Mouse (Mus musculus): Measurements from ENCODE around the gene Csk. TPM values are rescaled to one million over a fixed set of nuclear protein-coding genes. Genes with fewer than 3 reads are reported as not detected.

The Csk gene
- 58.2 TPM for polyA plus RNA-seq (2014; fragmentation: Illumina TruSeq; extraction: RNeasy Lipid Tissue Mini Kit (QIAGEN cat#74804); ENCODE audit: insufficient read depth, low read depth, low replicate concordance)

DNA sequence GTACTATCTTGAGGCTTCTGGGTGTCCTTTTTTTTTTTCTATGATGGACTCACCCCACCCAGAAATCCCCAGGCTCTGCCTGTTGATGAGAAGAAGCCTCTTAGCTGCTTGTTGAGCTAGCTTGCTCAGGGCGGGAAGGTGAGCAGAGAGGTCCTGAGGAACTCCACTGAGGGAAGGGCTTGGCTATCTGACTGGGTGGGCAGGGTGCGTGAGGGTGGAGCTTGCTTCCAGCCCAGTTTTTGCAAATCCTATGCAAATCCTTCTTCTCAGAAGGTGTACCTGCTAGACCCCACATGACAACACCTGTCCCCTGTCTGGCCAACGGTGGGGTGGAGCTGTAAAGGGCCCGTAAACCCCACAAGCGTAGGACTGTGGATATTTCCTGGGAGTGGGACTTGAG lies at the start of gene Csk:
Gene Csk, minus strand, starts transcription at position 349 of the 400 bp plus-strand sequence.

DNA sequence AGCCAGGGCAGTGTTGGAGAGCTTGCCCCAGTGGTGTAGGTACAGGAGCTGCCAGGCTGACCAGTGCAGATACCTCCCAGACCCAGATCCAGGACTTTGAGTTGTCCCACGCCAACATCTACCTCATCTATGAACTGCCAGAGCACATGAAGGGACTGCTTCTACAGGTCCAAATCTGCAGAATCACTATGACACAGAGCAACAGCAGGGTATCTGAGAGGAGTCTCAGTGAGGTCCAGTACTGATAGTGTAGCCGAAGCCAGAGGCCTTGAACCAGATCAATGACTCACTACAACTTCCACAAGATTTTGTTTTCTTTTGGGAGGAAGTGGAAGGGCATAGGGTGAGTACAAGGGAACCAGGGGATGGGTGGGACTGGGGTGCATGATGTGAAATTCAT lies 34.3 kb upstream of the Csk start, which contains the start of gene Cyp1a1:
Gene Cyp1a1, plus strand, starts transcription at position 178 of the 400 bp plus-strand sequence.

DNA sequence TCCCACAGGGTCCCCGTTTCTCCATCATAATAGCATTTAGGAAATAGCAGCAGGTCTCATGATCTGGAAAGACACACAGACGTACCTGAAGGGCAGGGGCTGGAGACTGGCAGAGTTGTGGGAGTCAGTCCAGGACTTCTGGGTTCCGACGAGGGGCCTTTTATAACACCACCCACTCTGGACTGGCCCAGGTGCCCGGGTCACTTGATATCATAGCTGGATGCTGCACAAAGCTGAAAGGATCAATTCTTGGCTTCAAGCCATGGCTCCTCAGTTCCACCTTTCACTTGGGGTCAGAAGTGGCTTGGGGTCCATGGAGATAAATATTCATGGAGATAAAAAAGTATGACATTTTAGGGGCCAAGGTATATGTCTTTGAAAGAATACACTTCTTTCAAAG lies 30.1 kb upstream of the Csk start, which contains the start of gene Cyp1a2:
Gene Cyp1a2, minus strand, starts transcription at position 184 of the 400 bp plus-strand sequence.

DNA sequence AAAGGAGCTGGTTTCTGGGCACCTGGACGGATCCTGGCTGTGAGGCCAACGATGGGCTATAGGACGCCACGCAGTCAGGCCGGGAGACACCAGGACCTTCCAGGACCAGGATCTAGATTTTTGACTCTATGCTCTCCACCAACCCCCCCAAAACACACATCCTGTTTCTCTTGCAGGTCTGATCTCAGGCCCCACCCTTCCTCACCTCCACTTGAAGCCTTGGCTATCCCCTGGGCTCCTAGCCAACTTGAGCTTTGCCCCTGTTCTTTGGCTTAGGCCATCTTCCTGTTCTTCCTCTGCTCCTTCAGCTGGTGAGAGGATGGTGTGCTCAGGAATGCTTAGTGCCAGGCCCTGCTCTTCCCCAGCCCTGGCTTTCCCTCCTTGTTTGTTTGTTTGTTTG lies 32.8 kb downstream of the Csk start, which contains the start of gene Lman1l:
Gene Lman1l, minus strand, starts transcription at position 101 of the 400 bp plus-strand sequence.

DNA sequence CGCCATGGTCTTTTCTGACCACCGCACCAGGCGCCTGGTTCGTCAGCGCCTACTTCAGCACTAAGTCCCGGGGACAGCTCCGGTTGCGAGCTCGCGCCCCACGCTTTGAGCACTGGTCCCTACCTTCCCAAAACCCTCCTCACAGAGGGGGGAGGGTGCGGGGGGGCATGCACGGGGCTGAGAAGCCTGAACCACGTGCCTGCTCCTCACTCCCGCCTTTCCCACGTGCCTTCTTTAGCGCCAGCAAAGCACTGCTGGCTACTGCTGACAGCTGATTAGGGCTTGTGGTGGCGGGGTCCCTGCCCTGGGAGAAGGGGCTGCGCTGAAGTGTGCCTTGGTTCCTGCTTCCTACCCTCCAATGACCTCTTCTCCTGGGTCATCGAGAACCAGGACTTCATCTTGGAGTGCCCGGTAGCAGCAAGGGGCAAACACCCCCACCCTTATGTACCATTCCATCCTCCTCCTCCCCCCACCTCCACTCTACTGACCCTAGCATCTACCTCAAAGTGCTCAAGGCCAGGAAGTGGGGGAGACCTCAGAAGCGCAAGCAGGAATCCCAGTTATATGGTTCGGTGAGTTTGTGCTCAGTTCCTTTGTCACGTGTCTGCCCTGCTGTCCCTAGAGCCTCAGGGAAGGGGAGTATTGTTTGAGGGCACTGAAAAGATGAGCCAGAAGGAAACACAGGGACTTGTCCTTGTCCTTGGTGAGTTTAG lies 47.1 kb downstream of the Csk start, which contains the start of gene Cplx3:
Gene Cplx3, minus strand, starts transcription at position 143 of the 713 bp plus-strand sequence.

DNA sequence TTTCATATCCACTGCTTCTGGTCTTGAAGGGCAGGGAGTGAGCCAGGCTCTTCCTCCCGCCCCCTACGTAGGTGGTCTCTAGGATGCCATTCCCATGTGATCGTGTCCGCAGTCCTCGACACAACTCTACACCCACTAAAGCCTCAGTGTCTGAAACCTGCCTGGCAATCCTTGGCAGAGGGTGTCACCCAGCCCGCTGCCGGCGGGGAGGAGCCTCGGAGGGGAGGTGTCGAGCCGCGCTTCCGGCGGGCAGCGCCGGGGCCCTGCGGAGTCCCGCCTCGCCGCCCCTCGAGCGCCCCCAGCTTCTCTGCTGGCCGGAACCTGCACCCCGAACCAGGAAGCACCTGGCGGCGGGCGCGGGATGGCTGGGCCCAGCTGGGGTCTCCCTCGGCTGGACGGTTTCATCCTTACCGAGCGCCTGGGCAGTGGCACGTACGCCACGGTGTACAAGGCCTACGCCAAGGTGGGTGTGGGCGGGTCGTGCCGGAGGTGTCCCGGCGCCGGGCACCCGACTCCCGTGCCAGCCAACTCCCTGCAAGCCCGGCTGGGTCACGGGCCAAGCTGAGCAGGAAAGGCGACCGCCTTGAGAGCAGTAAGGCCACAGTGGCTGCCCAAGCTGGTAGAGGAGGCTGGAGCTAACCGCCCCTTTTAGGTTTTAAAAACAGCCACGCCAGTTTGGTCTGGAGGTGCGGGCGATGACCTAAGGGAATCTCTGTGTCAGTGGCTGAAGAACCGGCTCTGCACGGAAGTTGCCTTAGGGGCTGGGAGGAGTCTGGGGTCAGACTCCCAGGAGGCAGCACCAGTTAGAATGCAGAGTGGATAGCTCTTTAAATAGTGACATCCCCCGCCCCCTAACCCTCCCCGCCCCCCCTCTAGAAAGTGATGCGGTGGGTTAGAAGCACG lies 64.0 kb downstream of the Csk start, which contains the start of gene Ulk3:
Gene Ulk3, plus strand, starts transcription at position 229 of the 903 bp plus-strand sequence.

Other genes with a start within 250 kb of the Csk start
- gene Ppcdc, start 213.5 kb downstream of the Csk start, polyA plus RNA-seq (2014; fragmentation: Illumina TruSeq; extraction: RNeasy Lipid Tissue Mini Kit (QIAGEN cat#74804); ENCODE audit: insufficient read depth, low read depth, low replicate concordance) = 17.6 TPM
- gene Scamp5, start 185.6 kb downstream of the Csk start, polyA plus RNA-seq (2014; fragmentation: Illumina TruSeq; extraction: RNeasy Lipid Tissue Mini Kit (QIAGEN cat#74804); ENCODE audit: insufficient read depth, low read depth, low replicate concordance) = 3.3 TPM
- 0.50 TPM for gene Rpp25, start 149.6 kb downstream of the Csk start, polyA plus RNA-seq (2014; fragmentation: Illumina TruSeq; extraction: RNeasy Lipid Tissue Mini Kit (QIAGEN cat#74804); ENCODE audit: insufficient read depth, low read depth, low replicate concordance)
- gene Cox5a, start 132.4 kb downstream of the Csk start, polyA plus RNA-seq (2014; fragmentation: Illumina TruSeq; extraction: RNeasy Lipid Tissue Mini Kit (QIAGEN cat#74804); ENCODE audit: insufficient read depth, low read depth, low replicate concordance) = 258 TPM
- 13.3 TPM for gene Fam219b, start 116.1 kb downstream of the Csk start, polyA plus RNA-seq (2014; fragmentation: Illumina TruSeq; extraction: RNeasy Lipid Tissue Mini Kit (QIAGEN cat#74804); ENCODE audit: insufficient read depth, low read depth, low replicate concordance)
- gene Mpi, start 100.9 kb downstream of the Csk start, polyA plus RNA-seq (2014; fragmentation: Illumina TruSeq; extraction: RNeasy Lipid Tissue Mini Kit (QIAGEN cat#74804); ENCODE audit: insufficient read depth, low read depth, low replicate concordance) = 13.2 TPM
- 34.8 TPM for gene Scamp2, start 92.7 kb downstream of the Csk start, polyA plus RNA-seq (2014; fragmentation: Illumina TruSeq; extraction: RNeasy Lipid Tissue Mini Kit (QIAGEN cat#74804); ENCODE audit: insufficient read depth, low read depth, low replicate concordance)
- gene Ulk3, start 64.2 kb downstream of the Csk start, polyA plus RNA-seq (2014; fragmentation: Illumina TruSeq; extraction: RNeasy Lipid Tissue Mini Kit (QIAGEN cat#74804); ENCODE audit: insufficient read depth, low read depth, low replicate concordance) = 5.4 TPM
- gene Cplx3, start 47.4 kb downstream of the Csk start, polyA plus RNA-seq (2014; fragmentation: Illumina TruSeq; extraction: RNeasy Lipid Tissue Mini Kit (QIAGEN cat#74804); ENCODE audit: insufficient read depth, low read depth, low replicate concordance) = not detected
- gene Lman1l, start 32.9 kb downstream of the Csk start, polyA plus RNA-seq (2014; fragmentation: Illumina TruSeq; extraction: RNeasy Lipid Tissue Mini Kit (QIAGEN cat#74804); ENCODE audit: insufficient read depth, low read depth, low replicate concordance) = not detected
- gene Cyp1a2, start 30.1 kb upstream of the Csk start, polyA plus RNA-seq (2014; fragmentation: Illumina TruSeq; extraction: RNeasy Lipid Tissue Mini Kit (QIAGEN cat#74804); ENCODE audit: insufficient read depth, low read depth, low replicate concordance) = not detected
- gene Cyp1a1, start 34.3 kb upstream of the Csk start, polyA plus RNA-seq (2014; fragmentation: Illumina TruSeq; extraction: RNeasy Lipid Tissue Mini Kit (QIAGEN cat#74804); ENCODE audit: insufficient read depth, low read depth, low replicate concordance) = 7.8 TPM
- gene Edc3, start 54.9 kb upstream of the Csk start, polyA plus RNA-seq (2014; fragmentation: Illumina TruSeq; extraction: RNeasy Lipid Tissue Mini Kit (QIAGEN cat#74804); ENCODE audit: insufficient read depth, low read depth, low replicate concordance) = 9.5 TPM
- gene Clk3, start 112.2 kb upstream of the Csk start, polyA plus RNA-seq (2014; fragmentation: Illumina TruSeq; extraction: RNeasy Lipid Tissue Mini Kit (QIAGEN cat#74804); ENCODE audit: insufficient read depth, low read depth, low replicate concordance) = 55.9 TPM
- gene Arid3b, start 183.2 kb upstream of the Csk start, polyA plus RNA-seq (2014; fragmentation: Illumina TruSeq; extraction: RNeasy Lipid Tissue Mini Kit (QIAGEN cat#74804); ENCODE audit: insufficient read depth, low read depth, low replicate concordance) = 4.1 TPM

Measured in lung, adult 10 weeks (tissue).